Mouse (Mus musculus): ENCODE measurements at regions not wholly inside any gene's neighbourhood (a gene's known extent, or its start where the extent isn't known, plus 50 kb on each side); places are given as distances from the start of the nearest gene placed in this dataset.

GRCm38 (mm10) chr15:38351701-38352100 is 926.3 kb downstream of the 4930447A16Rik start:
- no peak for DNase-seq (ENCODE audit: low spot score in 2 of 2)

GRCm38 (mm10) chr15:38353371-38353770 is 928.0 kb downstream of the 4930447A16Rik start:
- no peak for DNase-seq (ENCODE audit: low spot score in 2 of 2)

- DNase-seq (ENCODE audit: low spot score in 2 of 2): no peak
Observed at GRCm38 (mm10) chr15:38359053-38359452, 933.7 kb downstream of the 4930447A16Rik start.

- DNase-seq (ENCODE audit: low spot score in 2 of 2): no peak
Observed at GRCm38 (mm10) chr15:38363522-38363921, 938.2 kb downstream of the 4930447A16Rik start.

- DNase-seq (ENCODE audit: low spot score in 2 of 2): no peak
Observed at GRCm38 (mm10) chr15:38364014-38364413, 938.7 kb downstream of the 4930447A16Rik start.

GRCm38 (mm10) chr15:38367643-38368042 is 942.3 kb downstream of the 4930447A16Rik start:
- no peak for DNase-seq (ENCODE audit: low spot score in 2 of 2)

- no peak for DNase-seq (ENCODE audit: low spot score in 2 of 2)
Observed at GRCm38 (mm10) chr15:38368291-38368690, 942.9 kb downstream of the 4930447A16Rik start.

- no peak for DNase-seq (ENCODE audit: low spot score in 2 of 2)
Observed at GRCm38 (mm10) chr15:38371404-38372090, 946.2 kb downstream of the 4930447A16Rik start.

GRCm38 (mm10) chr15:38373797-38374196 is 948.4 kb downstream of the 4930447A16Rik start:
- peak; percentile 71 to 77 for DNase-seq (ENCODE audit: low spot score in 2 of 2)

- DNase-seq (ENCODE audit: low spot score in 2 of 2): peak; percentile 35 to 80
Observed at GRCm38 (mm10) chr15:38374786-38375185, 949.4 kb downstream of the 4930447A16Rik start.

GRCm38 (mm10) chr15:38378106-38378505 is 952.8 kb downstream of the 4930447A16Rik start:
- DNase-seq (ENCODE audit: low spot score in 2 of 2): no peak

GRCm38 (mm10) chr15:38387617-38388016 is 962.3 kb downstream of the 4930447A16Rik start:
- DNase-seq (ENCODE audit: low spot score in 2 of 2): no peak

- DNase-seq (ENCODE audit: low spot score in 2 of 2): no peak
Observed at GRCm38 (mm10) chr15:38388436-38388835, 963.1 kb downstream of the 4930447A16Rik start.

- peak in 1 of 2 experiments; percentile 34 for DNase-seq (ENCODE audit: low spot score in 2 of 2)
Observed at GRCm38 (mm10) chr15:38390450-38390849, 965.1 kb downstream of the 4930447A16Rik start.

GRCm38 (mm10) chr15:38391420-38391819 is 966.1 kb downstream of the 4930447A16Rik start:
- peak; percentile 61 to 81 for DNase-seq (ENCODE audit: low spot score in 2 of 2)

- DNase-seq (ENCODE audit: low spot score in 2 of 2): no peak
Observed at GRCm38 (mm10) chr15:38391860-38392259, 966.5 kb downstream of the 4930447A16Rik start.

- DNase-seq (ENCODE audit: low spot score in 2 of 2): no peak
Observed at GRCm38 (mm10) chr15:38392441-38393149, 967.2 kb downstream of the 4930447A16Rik start.

GRCm38 (mm10) chr15:38398852-38399251 is 973.5 kb downstream of the 4930447A16Rik start:
- no peak for DNase-seq (ENCODE audit: low spot score in 2 of 2)

- DNase-seq (ENCODE audit: low spot score in 2 of 2): no peak
Observed at GRCm38 (mm10) chr15:38402762-38403161, 977.4 kb downstream of the 4930447A16Rik start.

GRCm38 (mm10) chr15:38403760-38404375 is 978.5 kb downstream of the 4930447A16Rik start:
- no peak for DNase-seq (ENCODE audit: low spot score in 2 of 2)

- DNase-seq (ENCODE audit: low spot score in 2 of 2): peak; percentile 39 to 67
Observed at GRCm38 (mm10) chr15:38406114-38406960, 981.0 kb downstream of the 4930447A16Rik start.

GRCm38 (mm10) chr15:38407476-38407875 is 982.1 kb downstream of the 4930447A16Rik start:
- DNase-seq (ENCODE audit: low spot score in 2 of 2): no peak

All from urinary bladder, adult 18-20 months (tissue).